8 mouse cellular contexts compared by ENCODE assay signal in the genomic region with DNA sequence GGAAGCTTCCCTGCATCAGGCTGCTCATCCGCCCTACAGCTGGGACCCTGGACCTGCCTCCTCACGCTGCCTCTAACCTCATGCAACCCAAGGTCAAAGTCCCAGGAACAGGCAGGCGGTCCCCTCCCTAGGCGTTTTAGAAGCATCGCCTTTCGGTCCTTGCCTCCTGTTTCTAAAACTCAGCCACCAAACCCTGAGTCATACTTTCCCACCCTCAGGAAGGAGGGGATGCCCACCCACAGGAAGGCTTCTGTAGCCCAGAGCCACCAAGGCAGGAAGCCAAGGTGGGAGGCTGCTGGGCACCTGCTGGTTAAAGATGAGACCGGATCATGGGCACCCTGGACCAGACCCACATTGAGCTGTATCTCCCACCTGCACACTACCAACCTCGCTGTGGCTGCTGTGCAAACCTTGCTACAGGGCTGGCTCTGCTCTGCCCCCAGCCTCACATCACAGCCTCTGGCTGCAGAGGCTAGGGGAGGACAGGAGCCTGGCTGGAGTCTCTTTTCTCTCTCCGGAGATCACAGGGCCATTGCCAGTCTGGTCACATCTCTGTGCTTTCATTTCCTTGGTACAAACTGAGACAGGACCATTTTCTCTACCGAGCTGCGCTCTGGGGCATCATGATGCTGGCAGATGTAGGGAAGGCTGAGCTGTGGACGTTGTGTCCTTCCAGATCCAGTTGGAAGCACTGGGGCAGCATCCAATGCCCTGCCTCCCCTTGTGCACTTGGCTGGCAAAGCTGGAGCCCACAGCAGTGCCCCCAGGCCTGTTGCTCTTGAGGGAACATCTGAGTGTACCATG.
DNase-seq lines count a peak whose midpoint lies in the region; ATAC-seq and TF ChIP-seq lines count a peak whose summit lies in the region.

No protein-coding gene starts in this region.

- DNase-seq in heart, postnatal 4 days: no peak
- peak; percentile 72 for DNase-seq in right cerebral cortex, postnatal 25 days
- DNase-seq in urinary bladder, postnatal 14 days (ENCODE audit: low spot score): no peak
- no peak for DNase-seq in adipocyte (ENCODE audit: low spot score)

- no peak for TF ChIP-seq CTCF in bone marrow, adult 2 months (IDR thresholded peaks at IDR 0.05; ENCODE audit: control insufficient read depth, insufficient read depth, low read length)

- H3K9me3 ChIP-seq in heart, embryonic 14.5 days (ENCODE audit: control insufficient read depth, low read length): no peaks in the 10 kb centered on the region
- no peaks in the 10 kb centered on the region for H3K9me3 ChIP-seq in hindbrain, embryonic 12.5 days (replicated peaks)
- H3K9me3 ChIP-seq in limb, embryonic 12.5 days: no peaks in the 10 kb centered on the region

- H3K4me2 ChIP-seq in heart, embryonic 14.5 days (ENCODE audit: low read length): peak overlapping the region; percentile 57
- H3K4me2 ChIP-seq in hindbrain, embryonic 12.5 days (replicated peaks): peak overlapping the region; percentile 51
- H3K4me2 ChIP-seq in limb, embryonic 12.5 days: peak overlapping the region; percentile 48

- peak overlapping the region; percentile 2 to 90; a peak in 3 of 4 replicates for H3K27ac ChIP-seq in heart, embryonic 14.5 days (replicated peaks in 1 of 2; ENCODE audit: control insufficient read depth in 1 of 2, insufficient read depth in 1 of 2, low read depth in 2 of 2, low read length in 2 of 2)
- peak overlapping the region; percentile 29; the same call in 1 of the 2 replicates for H3K27ac ChIP-seq in bone marrow, adult 2 months (ENCODE audit: control insufficient read depth, insufficient read depth, low read depth, low read length, poor library complexity)
- peak overlapping the region; percentile 76 for H3K27ac ChIP-seq in hindbrain, embryonic 12.5 days
- H3K27ac ChIP-seq in limb, embryonic 12.5 days: no peak overlapping the region; the same call in 1 of the 2 replicates

- 54% methylated on average over 12 of the region's 12 CpGs for WGBS in heart, embryonic 14.5 days
- WGBS in bone marrow, adult 2 months: 52% methylated on average over 12 of the region's 12 CpGs
- WGBS in hindbrain, embryonic 12.5 days: 53% methylated on average over 12 of the region's 12 CpGs
- 64% methylated on average over 12 of the region's 12 CpGs for WGBS in limb, embryonic 12.5 days

- no peak for ATAC-seq in heart, embryonic 14.5 days (ENCODE audit: insufficient number of reproducible peaks, insufficient read depth, low FRiP score, low read depth)
- ATAC-seq in hindbrain, embryonic 12.5 days (ENCODE audit: low FRiP score): peak; percentile 26
- ATAC-seq in limb, embryonic 12.5 days (ENCODE audit: insufficient number of reproducible peaks, insufficient read depth, low FRiP score, low TSS enrichment, low read depth): no peak

- no peaks in the 10 kb centered on the region for H3K36me3 ChIP-seq in heart, embryonic 14.5 days (ENCODE audit: control insufficient read depth, insufficient read depth, low read length)
- no peaks in the 10 kb centered on the region for H3K36me3 ChIP-seq in hindbrain, embryonic 12.5 days
- no peaks in the 10 kb centered on the region for H3K36me3 ChIP-seq in limb, embryonic 12.5 days

- TF ChIP-seq POLR2A in bone marrow, adult 2 months (IDR thresholded peaks at IDR 0.05; ENCODE audit: borderline replicate concordance, control insufficient read depth, low read depth, low read length): no peak

- H3K4me3 ChIP-seq in heart, embryonic 14.5 days (ENCODE audit: control insufficient read depth in 1 of 2, insufficient read depth in 1 of 2, low read depth in 1 of 2, low read length in 2 of 2): peak overlapping the region in 1 of 2 experiments; percentile 17; a peak in 1 of 4 replicates
- H3K4me3 ChIP-seq in bone marrow, adult 2 months (replicated peaks; ENCODE audit: control insufficient read depth, low read depth, low read length): no peak overlapping the region
- H3K4me3 ChIP-seq in hindbrain, embryonic 12.5 days: no peak overlapping the region
- 0 out of 2 replicates have a peak overlapping the region, but pooled peaks have one; percentile 13 for H3K4me3 ChIP-seq in limb, embryonic 12.5 days (replicated peaks)

- H3K9ac ChIP-seq in heart, embryonic 14.5 days (ENCODE audit: low read length): peak overlapping the region; percentile 71
- peak overlapping the region; percentile 42 for H3K9ac ChIP-seq in hindbrain, embryonic 12.5 days
- H3K9ac ChIP-seq in limb, embryonic 12.5 days (replicated peaks): peak overlapping the region; percentile 27; the same call in 1 of the 2 replicates

- no peaks in the 10 kb centered on the region for H3K27me3 ChIP-seq in heart, embryonic 14.5 days (ENCODE audit: control insufficient read depth, insufficient read depth, low read length)
- H3K27me3 ChIP-seq in hindbrain, embryonic 12.5 days: no peaks in the 10 kb centered on the region
- peaks cover 31% of the 10 kb centered on the region for H3K27me3 ChIP-seq in limb, embryonic 12.5 days

- H3K4me1 ChIP-seq in heart, embryonic 14.5 days (ENCODE audit: control insufficient read depth in 2 of 2, insufficient read depth in 2 of 2, low read length in 2 of 2): peaks cover 54 to 84% of the 10 kb centered on the region in 2 experiments
- no peaks in the 10 kb centered on the region for H3K4me1 ChIP-seq in bone marrow, adult 2 months (ENCODE audit: control insufficient read depth, insufficient read depth, low read length)
- H3K4me1 ChIP-seq in hindbrain, embryonic 12.5 days: peaks cover 49% of the 10 kb centered on the region
- peaks cover 42% of the 10 kb centered on the region for H3K4me1 ChIP-seq in limb, embryonic 12.5 days (replicated peaks)
